Mouse (Mus musculus): ENCODE data around the gene Ctnnd2. TPM values are rescaled to one million over a fixed set of nuclear protein-coding genes. Genes with fewer than 3 reads are reported as not detected.

Gene Ctnnd2
- total RNA-seq, 4 experiments from 2014 or later: 189 to 210 (median 198) TPM

DNA sequence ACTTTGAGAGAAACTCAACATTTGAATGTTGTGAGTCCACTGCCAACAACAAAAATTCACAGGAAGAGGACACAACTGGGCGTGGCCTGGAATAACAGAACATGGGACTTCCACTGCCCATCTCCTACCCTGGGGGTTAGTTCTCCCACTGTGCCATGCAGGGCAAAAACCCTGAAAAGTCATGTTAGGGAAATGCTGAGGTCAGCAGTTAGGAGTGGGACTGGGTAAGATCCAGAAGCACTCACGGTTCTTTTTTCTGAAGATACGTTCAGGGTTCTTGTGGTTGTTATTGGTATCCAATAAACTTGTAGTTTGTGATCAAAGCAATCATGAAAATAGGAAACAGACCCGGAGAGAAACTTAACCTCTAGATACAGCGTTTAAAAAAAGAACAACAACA lies 695.0 kb downstream of the Ctnnd2 start:
- no peak for DNase-seq (ENCODE audit: low spot score in 2 of 2)

DNA sequence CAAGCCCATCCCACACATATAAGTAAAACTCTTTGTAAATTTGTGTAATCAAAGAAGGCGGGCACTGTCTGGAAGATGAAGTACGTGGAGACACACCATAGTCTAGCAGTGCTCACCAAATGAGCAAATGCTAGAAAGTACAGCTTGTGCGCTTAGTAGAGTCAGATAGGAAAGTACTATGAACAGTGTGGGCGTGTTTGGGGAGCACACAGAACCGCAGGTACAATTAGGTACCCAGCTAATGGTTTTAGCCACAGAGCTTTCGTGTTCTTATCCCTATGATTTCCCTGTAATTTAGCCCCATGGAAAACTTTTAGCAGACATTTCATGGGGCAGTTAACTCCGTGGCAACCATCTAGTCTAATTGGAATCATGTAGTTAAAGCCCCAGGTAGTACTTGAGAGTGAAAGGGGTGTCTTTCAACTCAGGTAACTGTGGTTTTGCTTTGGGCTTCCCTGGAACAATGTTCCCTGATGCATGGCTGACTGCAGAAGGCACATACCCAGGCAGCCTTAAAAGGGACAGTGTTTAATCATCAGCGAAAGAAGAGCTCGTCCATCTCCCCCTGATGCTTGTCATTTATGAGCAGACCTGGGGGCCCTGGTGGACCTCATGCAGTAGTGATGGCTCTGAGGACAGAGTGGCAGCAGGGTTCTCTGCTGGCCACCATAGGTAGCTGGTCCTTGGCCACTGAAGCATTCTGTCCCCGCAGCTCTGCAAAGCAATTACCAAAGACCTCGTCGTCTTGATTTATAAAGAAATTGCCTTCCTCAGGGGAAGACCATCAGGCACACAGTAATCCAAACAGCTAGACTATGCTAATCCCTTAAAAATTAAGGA lies 697.5 kb downstream of the Ctnnd2 start:
- DNase-seq (ENCODE audit: low spot score in 2 of 2): no peak

DNA sequence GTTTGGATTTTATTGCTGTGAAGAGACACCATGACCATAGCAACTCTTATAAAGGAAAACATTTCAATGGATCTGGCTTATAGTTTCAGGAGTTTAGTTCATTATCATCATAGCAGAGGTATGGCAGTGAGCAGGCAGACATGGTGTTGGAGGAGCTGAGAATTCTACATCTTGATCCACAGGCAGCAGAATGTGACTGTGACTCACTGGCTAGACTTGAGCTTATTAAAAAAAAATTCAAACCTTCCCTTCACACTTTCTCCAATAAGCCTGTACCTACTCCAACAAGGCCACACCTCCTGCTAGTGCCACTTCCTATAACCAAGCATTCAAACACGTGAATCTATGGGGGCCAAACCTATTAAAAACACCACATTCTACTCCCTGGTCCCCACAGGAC lies 703.1 kb downstream of the Ctnnd2 start:
- no peak for DNase-seq (ENCODE audit: low spot score in 2 of 2)

DNA sequence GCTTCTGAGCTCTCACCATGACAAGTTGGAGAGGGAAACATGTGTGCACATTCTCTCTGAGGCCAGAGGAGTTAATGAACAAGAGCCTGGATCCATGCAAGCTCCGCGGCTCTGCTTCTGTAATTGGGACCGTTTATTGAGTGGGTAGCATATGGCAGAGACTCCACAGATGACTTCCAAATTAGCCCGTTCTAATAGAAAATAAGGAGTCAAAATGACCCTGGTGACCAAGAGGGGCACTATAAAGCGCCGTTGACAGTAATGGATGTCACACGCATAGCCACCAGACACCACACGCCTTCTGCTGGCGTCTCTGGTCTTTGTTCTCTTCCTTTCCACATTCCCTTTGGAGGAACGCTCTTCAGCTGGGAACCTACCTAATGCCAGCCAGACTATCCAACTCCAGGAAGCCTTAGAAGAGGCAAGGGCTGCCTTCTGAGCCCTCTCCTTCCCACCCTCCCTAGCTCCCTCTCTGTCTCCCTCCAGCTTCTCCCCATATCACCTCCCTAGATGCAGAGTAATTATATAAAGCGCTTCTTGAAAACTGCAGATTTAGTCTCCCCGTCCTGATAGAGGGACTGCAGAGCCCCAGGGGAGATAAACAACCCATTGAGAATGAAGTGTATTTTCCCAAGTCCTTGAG lies 712.4 kb downstream of the Ctnnd2 start:
- DNase-seq (ENCODE audit: low spot score in 2 of 2): no peak

DNA sequence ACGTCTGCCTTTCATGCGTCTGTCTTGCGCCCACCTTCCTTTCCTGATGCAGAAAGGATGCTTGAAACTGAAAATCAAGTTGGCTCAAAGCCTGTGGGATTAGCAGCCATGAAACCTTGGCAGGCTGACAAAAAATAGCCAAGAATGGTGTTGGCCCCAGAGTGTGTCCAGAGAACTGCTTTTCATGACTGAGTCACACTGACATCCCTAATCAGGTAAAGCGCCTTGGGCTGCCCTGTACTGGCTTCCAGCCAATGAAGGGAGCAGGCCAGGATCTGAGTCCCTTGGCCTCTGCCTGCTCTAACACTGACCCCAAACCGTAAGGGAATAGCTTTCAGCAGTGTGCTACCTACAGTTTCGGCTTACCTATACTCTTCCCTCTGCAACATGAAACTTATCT lies 713.0 kb downstream of the Ctnnd2 start:
- DNase-seq (ENCODE audit: low spot score in 2 of 2): no peak

DNA sequence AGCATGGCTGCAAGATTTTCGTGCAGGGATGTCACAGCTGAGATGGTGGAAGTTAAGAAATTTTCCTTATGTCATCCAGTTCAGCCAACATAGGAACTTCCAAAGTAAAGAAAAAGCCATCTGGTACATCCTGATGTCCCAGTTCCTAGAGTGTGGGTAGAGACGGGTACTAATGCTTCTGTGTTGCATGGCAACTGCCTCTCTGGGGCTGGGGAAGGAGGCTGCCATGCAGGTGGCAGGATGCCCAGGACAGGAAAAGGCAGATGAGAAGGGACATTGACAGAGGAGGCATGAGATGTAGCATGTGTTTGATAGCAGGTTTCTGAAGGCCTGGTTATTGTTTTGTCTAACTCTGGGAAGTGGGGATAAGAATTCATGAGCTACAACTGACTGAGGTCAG lies 715.2 kb downstream of the Ctnnd2 start:
- DNase-seq (ENCODE audit: low spot score in 2 of 2): peak; percentile 75 to 77

DNA sequence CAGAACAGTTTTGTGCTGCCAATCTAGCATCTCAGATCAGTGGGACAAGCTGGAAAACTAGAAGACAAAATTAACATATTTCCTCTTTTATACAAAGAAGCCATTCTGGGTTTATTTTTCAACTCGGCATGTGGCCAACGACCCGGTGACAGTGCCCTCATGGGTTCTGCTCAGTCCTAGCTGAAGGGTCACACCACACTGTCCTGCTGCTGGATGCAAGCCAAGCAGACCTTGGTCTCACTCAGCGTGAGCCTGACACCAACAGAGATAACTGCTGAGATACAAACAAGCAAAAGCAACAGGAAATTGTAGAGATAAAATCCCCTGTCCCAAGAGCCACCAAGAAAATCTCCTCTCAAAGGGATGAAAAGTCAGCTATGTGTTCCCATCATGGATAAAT lies 719.6 kb downstream of the Ctnnd2 start:
- DNase-seq (ENCODE audit: low spot score in 2 of 2): no peak

DNA sequence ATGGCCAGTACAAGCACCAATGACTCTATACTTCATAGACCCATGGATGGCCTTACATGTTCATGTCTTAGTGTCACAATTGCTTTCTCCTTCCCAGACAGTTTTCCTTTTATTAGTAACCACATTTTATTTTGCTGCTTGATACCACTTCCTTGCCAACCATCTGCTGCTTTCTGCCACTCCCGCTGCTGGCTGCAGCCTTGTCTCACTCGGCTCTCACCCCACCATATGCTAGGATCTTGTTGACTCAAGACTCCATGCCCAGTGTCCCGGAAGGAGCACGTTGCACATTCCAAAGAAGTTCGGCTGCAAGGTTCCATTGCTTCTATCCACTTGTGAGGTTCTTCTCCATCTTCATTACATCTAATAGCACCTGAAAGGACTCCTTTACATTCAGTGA lies 722.7 kb downstream of the Ctnnd2 start:
- DNase-seq (ENCODE audit: low spot score in 2 of 2): peak; percentile 44 to 48

DNA sequence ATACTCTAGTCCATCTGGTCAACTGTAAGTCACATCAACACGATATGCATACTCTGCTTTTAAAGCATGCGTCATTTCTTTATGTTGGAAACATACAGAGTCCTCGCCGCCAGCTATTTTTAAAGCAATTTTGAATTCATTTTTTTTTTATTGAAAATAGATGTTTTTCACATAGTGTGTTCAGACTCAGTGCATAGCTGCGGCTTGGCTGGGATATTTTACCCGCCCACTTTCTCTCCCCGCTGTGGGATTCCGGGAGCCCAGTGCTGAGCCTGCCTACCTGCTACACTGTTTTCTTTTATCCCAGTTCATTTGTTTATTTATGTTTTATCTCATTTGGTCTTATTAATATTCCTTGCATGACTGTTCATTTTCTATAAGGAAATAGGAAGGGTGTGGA lies 724.9 kb downstream of the Ctnnd2 start:
- DNase-seq (ENCODE audit: low spot score in 2 of 2): no peak

DNA sequence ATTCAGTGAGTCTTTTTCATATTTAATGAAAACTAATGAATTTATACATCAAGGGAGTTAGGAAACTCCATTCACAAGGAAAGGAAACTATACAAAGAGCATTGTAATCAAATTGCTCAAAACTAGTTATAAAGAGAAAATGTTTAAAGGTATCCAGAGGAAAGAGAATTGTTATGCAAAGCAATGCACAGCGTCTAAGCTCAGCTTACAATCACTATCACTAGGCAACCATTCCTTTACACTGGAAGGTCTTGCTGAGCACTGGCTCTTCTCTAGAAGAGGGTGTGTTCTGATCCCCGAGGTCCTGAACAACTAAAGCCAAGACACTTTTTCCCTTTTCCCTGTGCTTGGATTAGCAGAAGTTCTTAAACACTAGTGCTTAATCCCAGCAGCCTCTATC lies 735.6 kb downstream of the Ctnnd2 start:
- no peak for DNase-seq (ENCODE audit: low spot score in 2 of 2)

DNA sequence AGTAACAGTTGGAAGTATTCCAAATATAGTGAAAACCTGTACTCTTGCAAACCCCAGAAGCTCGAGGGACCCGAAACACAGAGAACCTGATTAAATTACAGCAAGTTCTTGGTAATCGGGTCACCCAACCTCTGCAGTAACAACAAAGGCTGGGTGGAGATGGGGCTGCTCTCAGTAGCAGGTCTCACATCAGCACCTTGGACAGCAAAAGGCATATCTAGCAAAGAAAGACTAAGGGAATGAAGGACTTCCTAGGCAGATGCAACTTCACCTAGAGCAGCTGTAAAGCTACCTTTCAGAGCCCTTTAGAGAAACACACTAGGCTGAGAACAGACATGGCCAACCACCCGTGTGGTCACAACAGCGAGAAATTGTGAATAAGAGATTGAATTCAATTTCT lies 741.0 kb downstream of the Ctnnd2 start:
- no peak for DNase-seq (ENCODE audit: low spot score in 2 of 2)

DNA sequence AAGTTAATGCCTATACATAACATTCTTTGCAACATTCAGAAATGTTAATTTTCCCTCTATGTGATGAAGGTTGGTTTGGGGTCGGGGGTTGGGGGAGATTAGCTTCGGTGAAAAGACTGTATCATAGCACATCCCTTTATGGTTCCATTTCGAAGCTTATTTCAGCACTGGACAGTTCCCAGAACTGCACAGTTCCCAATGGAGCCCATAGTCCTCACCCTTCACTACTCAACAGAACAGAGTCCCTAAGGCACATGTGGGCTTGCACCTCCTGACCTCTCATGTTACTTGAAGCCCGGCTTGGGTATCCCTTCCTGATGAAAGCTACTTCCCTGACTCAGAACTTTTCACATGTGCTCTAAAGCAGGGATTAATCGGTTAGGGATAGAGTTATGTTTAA lies 753.4 kb downstream of the Ctnnd2 start:
- DNase-seq (ENCODE audit: low spot score in 2 of 2): no peak

DNA sequence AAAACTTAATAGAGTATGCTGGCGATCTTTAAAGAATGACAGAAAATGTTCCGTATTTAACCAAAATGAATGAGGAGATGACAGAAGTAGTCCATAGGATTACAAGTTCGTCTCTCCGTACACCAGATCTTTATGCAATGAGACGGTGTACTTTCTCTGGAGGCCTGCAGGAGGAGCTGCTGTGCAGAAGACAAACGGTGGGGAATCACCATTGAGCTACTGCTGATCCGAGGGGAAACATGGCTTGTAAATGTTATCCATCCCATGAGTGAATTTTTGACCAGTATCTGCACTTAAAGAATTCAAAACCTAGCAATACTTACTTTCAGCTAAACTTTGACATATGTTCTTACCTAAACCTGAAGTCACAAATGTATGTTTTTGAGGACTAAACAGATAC lies 755.2 kb downstream of the Ctnnd2 start:
- no peak for DNase-seq (ENCODE audit: low spot score in 2 of 2)

DNA sequence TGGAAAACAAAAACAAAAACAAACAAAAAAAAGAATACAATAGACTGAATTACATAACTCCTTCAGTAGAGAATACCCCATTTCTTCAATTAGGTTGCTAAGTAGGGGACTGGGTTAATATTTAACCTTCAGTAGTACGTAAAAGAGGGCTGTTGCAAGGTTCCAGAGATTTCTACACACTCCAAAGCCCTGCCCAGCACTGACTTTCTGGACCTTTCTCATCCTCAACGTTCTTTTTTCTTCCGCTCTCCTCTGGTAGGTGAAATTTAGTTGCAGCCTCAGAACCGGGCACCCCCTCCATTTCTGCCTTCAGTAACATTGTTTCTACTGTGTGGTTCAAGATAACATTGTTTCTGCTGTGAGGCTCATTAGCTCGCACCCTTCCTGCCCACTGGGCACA lies 759.5 kb downstream of the Ctnnd2 start:
- no peak for DNase-seq (ENCODE audit: low spot score in 2 of 2)

DNA sequence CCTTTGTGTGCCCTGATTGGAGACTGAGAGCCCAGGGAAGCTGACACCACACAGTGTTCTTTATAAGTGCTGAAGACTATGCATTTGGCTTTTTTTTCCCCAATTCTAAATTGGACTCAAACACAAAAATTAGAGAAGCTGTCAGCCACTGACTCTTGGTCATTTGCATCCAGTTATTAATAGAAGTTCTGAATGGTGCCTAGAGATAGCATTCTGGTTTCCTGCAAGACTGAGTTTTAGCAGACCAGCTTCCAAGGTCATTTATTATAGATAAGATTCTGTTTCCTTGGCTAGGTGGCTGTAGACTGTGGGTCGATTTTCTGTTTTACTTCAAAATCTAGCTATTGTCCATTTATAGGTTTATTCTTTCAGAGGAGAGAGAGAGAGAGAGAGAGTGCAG lies 773.5 kb downstream of the Ctnnd2 start:
- DNase-seq (ENCODE audit: low spot score in 2 of 2): no peak

DNA sequence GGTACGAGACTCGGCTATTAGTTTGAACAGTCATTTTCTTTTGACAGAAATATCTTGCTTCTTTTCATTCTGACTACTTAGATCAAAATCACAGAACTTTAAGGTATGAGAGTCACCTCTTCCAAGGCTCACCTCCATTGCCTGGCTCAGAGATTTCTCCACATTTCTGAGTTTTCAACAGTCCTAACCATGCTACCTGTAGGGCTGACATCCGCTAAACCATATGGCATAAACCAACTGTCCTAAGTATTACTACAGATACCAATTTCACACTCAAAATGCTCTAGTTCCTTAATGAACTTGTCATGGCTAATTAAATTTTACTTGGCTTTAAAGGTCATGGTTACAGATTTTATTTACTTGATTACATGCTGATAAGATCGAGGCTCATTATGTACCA lies 786.1 kb downstream of the Ctnnd2 start:
- DNase-seq (ENCODE audit: low spot score in 2 of 2): no peak

DNA sequence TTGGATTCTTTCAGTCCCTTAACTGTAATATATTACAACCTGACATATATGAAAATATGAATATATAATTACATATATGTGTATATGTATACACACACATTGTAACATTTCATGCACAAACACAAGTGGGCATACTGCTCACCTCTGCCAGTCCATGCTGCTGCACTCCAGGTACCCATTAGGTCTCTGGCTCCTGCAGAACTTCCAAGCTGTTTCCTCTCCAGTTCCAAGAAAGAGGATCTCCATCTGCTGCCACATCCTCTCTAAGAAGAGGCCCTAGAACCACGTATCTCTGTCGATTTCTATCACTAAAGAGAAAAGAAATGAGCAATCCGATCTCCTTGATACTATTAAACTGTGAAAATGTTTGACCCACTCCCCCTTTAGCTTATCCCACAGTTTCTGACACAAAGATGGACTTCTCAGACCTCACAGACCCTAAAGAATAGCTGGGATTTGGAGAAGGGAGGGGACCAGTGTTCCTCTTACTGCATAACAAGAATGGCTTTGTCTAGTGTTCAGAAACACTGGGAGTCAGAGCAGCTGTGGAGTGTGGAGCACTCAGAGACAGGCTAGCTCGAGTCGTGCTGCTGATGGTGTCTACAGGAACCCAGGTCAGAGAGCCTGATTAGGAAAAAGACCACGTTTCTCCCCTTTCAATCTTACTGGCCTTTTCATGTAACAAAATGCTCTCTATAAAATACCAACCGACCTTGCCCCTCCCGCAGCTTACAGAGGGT lies 790.2 kb downstream of the Ctnnd2 start:
- peak in 1 of 2 experiments; percentile 15 for DNase-seq (ENCODE audit: low spot score in 2 of 2)

DNA sequence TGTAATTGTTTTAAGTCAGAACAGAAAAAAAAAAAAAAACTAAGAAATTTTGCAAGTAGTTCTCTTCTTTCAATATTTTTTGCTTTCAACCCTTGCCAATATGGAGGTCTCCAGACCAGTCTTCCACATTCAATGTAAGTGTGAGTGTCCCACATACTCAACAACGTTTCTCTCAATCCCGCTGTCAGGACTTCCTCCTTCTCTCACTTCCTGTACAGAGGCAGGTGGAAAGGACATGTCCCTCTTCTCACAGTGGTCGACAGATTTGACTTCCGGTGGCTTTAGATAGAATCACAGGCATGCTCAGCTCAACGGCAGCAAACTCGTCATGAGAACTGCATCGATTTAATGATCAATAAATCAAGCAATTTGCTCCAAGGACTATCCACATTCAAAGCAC lies 791.7 kb downstream of the Ctnnd2 start:
- no peak for DNase-seq (ENCODE audit: low spot score in 2 of 2)

DNA sequence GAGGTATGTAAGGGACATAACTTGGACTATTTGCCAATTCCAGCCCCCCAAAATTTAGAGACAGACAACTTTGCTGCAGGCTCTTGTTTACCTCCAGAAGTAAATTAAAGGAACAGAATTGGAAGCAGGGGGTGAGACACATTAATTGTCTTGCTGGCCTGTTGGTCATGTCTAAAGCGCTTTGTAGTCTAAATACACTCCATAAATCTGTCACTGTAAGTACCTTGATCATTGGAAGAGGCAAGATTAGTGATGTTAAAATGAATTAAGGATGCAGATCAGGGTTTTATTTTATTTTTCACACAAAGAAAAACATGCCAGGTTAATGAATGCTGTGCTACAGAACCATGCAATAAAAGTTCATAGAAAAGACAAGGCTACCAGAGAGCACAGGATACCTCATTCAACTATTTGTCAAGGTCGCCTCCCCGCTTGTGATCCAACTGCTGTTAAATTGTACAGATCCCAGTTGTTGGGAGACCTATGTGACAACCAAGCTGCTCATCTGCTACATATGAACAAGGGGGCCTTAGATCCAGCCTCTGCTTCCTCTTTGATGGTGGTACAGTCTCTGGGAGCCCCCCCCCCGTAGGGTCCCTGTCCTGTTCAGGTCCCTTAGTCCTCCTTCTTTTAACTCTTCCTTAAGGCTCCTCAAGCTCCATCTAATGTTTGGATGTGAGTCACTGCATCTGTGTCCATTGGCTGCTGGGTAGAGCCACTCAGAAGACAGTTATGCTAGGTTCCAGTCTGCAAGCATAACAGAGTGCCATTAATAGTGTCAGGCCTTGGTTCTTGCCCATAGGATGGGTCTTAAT lies 792.7 kb downstream of the Ctnnd2 start:
- no peak for DNase-seq (ENCODE audit: low spot score in 2 of 2)

DNA sequence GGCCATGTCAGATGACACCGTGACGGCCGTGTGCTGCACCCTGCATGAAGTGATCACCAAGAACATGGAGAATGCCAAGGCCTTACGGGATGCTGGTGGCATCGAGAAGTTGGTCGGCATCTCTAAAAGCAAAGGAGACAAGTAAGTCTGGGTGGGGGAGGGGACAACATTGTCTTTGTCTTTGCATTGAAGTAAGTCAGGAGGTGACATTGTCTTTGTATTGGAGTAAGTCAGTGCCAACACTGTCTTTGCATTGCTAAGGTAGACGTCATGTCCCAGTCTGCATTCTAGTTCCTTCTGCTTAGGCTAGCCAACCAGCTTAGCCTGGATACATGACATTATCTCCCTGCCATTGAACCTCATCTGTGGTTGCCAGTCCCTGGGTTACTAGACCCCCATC lies 794.4 kb downstream of the Ctnnd2 start:
- no peak for DNase-seq (ENCODE audit: low spot score in 2 of 2)

DNA sequence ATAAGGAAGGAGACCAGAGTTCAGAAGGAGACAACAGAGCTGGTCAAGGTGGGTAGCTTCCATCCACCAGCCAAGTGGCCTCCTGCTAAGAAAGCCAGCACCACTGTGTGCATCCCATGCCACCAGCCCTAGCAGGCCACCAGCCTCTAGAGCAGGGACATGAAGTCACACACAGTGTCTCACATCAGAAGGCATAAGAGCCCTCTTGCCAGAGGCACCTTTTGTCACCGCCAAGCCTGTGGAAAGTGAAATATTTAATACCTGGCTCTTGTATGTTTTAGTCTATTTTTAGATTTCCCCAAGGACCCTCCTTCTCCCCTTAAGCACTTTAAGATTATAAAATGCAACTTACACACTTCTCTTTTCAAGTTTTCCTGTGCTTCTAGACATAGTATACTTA lies 802.0 kb downstream of the Ctnnd2 start:
- no peak for DNase-seq (ENCODE audit: low spot score in 2 of 2)

Data from layer of hippocampus, adult 8-10 months (tissue).